In the genomic region with DNA sequence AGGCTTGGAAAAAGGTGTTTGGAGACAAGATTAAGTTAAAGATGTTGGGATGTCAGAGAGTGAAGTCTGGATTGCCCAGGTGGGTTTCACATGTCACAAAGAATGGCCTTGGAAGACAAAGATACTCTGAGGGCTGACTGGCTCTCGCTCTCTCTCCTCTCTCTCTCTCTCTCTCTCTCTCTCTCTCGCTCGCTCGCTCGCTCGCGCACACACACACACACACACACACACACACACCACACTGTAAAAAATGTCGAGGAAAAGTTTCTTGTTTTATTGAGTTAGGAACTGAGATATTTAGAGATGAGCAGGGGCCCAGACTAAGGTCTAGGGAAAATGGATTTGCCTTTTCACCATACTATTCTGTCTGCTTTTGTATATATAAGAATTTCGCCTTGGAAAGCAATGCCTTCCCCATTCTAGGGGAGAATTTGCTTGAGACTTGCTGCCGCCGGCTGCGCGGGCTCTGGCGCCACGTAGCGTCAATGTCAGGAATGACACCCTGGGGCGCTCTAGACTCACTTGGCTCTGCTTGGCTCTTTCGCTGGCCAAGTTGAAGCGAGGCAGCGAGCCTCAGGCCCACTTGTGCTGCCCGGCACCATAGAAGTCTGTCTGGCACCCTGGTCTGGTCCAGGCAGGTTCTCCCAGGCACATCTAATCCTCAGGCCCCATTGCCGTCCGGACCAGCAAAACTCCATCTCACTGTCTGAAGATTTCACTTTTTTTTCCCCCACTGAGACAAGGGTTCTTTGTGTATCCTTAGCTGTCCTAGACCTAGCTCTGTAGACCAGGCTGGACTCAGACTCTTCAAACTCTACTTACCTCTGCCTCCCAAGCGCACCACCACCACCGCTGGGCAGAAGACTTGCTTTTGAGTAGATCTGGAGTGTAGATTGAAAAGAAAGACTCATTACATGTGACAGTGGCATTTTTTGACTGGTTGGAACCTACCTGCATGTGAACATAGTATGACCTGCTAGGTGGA, we compare ENCODE assay signal across 8 mouse cellular contexts. TPM values are rescaled to one million over a fixed set of nuclear protein-coding genes. Genes with fewer than 3 reads are reported as not detected.
DNase-seq lines count a peak whose midpoint lies in the region; ATAC-seq lines count a peak whose summit lies in the region.

No protein-coding gene starts in this region.

- peak; percentile 82 for DNase-seq in Muller cell, postnatal 12 days (ENCODE audit: inconsistent ontology term)
- peak; percentile 86 for DNase-seq in cerebellum, adult 9-10 months
- peak; percentile 44 to 95 for DNase-seq in frontal cortex, adult 2 months (ENCODE audit: extremely low spot score in 1 of 2, low spot score in 1 of 2)
- peak; percentile 91 to 96 for DNase-seq in layer of hippocampus, postnatal 25 days (ENCODE audit: extremely low spot score in 1 of 2, low spot score in 1 of 2)
- peak; percentile 81 for DNase-seq in lung, postnatal 25 days (ENCODE audit: low spot score)
- peak; percentile 84 for DNase-seq in retina, postnatal 1 day
- peak; percentile 74 for DNase-seq in urinary bladder, adult 2 months (ENCODE audit: low spot score)

- H3K27ac ChIP-seq in hindbrain, embryonic 13.5 days = no peak overlapping the region

- no peak overlapping the region for H3K4me3 ChIP-seq in hindbrain, embryonic 13.5 days

- peak overlapping the region; percentile 29; the same call in 1 of the 2 replicates for H3K9ac ChIP-seq in hindbrain, embryonic 13.5 days

- no peaks in the 10 kb centered on the region for H3K9me3 ChIP-seq in hindbrain, embryonic 13.5 days

- ATAC-seq in hindbrain, embryonic 13.5 days (ENCODE audit: low FRiP score) = peak; percentile 74

- WGBS in hindbrain, embryonic 13.5 days = 30% methylated on average over 25 of the region's 25 CpGs

- H3K36me3 ChIP-seq in hindbrain, embryonic 13.5 days = no peaks in the 10 kb centered on the region

- no peaks in the 10 kb centered on the region for H3K4me1 ChIP-seq in hindbrain, embryonic 13.5 days (replicated peaks)

- no peak overlapping the region for H3K4me2 ChIP-seq in hindbrain, embryonic 13.5 days

- peaks cover 14% of the 10 kb centered on the region for H3K27me3 ChIP-seq in hindbrain, embryonic 13.5 days

RNA-seq across cellular contexts. Expression of gene Smarcd3, which starts 27.8 kb away (rescaled TPM):
- polyA plus RNA-seq in frontal cortex, adult 2 months (2012; rRNA removed) = 116 and 135 TPM in 2 replicates
- 86.2 and 87.6 TPM in 2 replicates for polyA plus RNA-seq in hindbrain, embryonic 13.5 days (2015; fragmentation: Nextera tagmentation; extraction: Ambion mirVana)
- total RNA-seq in layer of hippocampus, postnatal 25 days (2021) = 10 to 100 TPM; 91.4 to 93.2 TPM
- 80.3 and 83.2 TPM in 2 replicates for polyA plus RNA-seq in urinary bladder, adult 2 months (2012; rRNA removed)

RNA-seq across cellular contexts. Expression of gene Nub1, which starts 33.3 kb away (rescaled TPM):
- polyA plus RNA-seq in frontal cortex, adult 2 months (2012; rRNA removed) = 79.9 and 80.0 TPM in 2 replicates
- polyA plus RNA-seq in hindbrain, embryonic 13.5 days (2015; fragmentation: Nextera tagmentation; extraction: Ambion mirVana) = 45.5 and 45.6 TPM in 2 replicates
- 10 to 100 TPM; 65.8 to 70.7 TPM for total RNA-seq in layer of hippocampus, postnatal 25 days (2021)
- 47.3 and 58.5 TPM in 2 replicates for polyA plus RNA-seq in urinary bladder, adult 2 months (2012; rRNA removed)
